Mouse (Mus musculus) testis, adult 2 months (tissue): ENCODE measurements around the gene Vav1. TPM values are rescaled to one million over a fixed set of nuclear protein-coding genes. Genes with fewer than 3 reads are reported as not detected.

Experiments
- H3K27ac ChIP-seq: fragments of 200-500 bp; 2 replicates; pipeline ENCODE4 v1.5.1; 2012; ENCODE audit warnings: low read depth, low read length; ENCODE audit not compliant: control insufficient read depth, insufficient read depth
- H3K27me3 ChIP-seq: fragments of 200-500 bp; 2 replicates; pipeline ENCODE4 v1.6.1; 2012; ENCODE audit warnings: mild to moderate bottlenecking, low read length, moderate library complexity; ENCODE audit not compliant: control insufficient read depth, insufficient read depth
- H3K36me3 ChIP-seq: fragments of 200-500 bp; 2 replicates; pipeline ENCODE4 v1.6.1; 2012; ENCODE audit warnings: mild to moderate bottlenecking, low read length; ENCODE audit not compliant: control insufficient read depth, insufficient read depth
- H3K4me1 ChIP-seq: fragments of 200-500 bp; 2 replicates; pipeline ENCODE4 v1.6.1; 2012; ENCODE audit warnings: low read length; ENCODE audit not compliant: control insufficient read depth, insufficient read depth
- H3K4me3 ChIP-seq: fragments of 200-500 bp; 2 replicates; pipeline ENCODE4 v1.5.1; 2012; ENCODE audit warnings: low read depth, mild to moderate bottlenecking, low read length, moderate library complexity, mixed read lengths; ENCODE audit not compliant: control insufficient read depth
- CTCF ChIP-seq: fragments of 200-500 bp; IDR thresholded peaks from 2 replicates; pipeline ENCODE4 v1.5.1; 2012; ENCODE audit warnings: low read depth, mild to moderate bottlenecking, inconsistent platforms, low read length, moderate library complexity; ENCODE audit not compliant: control insufficient read depth, insufficient read depth, insufficient replicate concordance
- POLR2A ChIP-seq: fragments of 200-500 bp; IDR thresholded peaks from 2 replicates; pipeline ENCODE4 v1.6.1; 2012; ENCODE audit warnings: low read depth, mild to moderate bottlenecking, inconsistent platforms, low read length, moderate library complexity; ENCODE audit not compliant: control insufficient read depth
- polyA plus RNA-seq: library from polyadenylated mRNA; depleted of rRNA; stranded (reverse); fragments of >200 nt; gene quantifications from 2 replicates; pipeline ENCODE4 v1.2.3, GENCODE M21; 2012

The Vav1 gene
- polyA plus RNA-seq, 1 experiment, result 8.4 TPM

GRCm38 (mm10) chr17:57256921-57257485 lies 21.9 kb upstream of the Vav1 start:
- Histone ChIP-seq H3K36me3 (no peaks in the 10 kb centered on the region), H3K27me3 (no peaks in the 10 kb centered on the region), H3K27ac (no peak overlapping the region), H3K4me1 (peaks cover 3% of the 10 kb centered on the region), H3K4me3 (no peak overlapping the region)
- TF ChIP-seq POLR2A (no peak), CTCF (no peak)

GRCm38 (mm10) chr17:57258191-57258590 lies 20.7 kb upstream of the Vav1 start:
- no peak overlapping the region for H3K4me3 ChIP-seq
- H3K4me1 ChIP-seq, result peaks cover 8% of the 10 kb centered on the region
- H3K27me3 ChIP-seq, result no peaks in the 10 kb centered on the region
- no peak overlapping the region for H3K27ac ChIP-seq
- H3K36me3 ChIP-seq, result no peaks in the 10 kb centered on the region
- no peak for TF ChIP-seq POLR2A

- TF ChIP-seq POLR2A (no peak), CTCF (no peak)
- Histone ChIP-seq H3K4me3 (no peak overlapping the region), H3K27me3 (no peaks in the 10 kb centered on the region), H3K27ac (no peak overlapping the region), H3K4me1 (peaks cover 8% of the 10 kb centered on the region), H3K36me3 (no peaks in the 10 kb centered on the region)
Observed at GRCm38 (mm10) chr17:57259742-57260141, 19.2 kb upstream of the Vav1 start.

GRCm38 (mm10) chr17:57260351-57260750 lies 18.5 kb upstream of the Vav1 start:
- H3K36me3 ChIP-seq, result no peaks in the 10 kb centered on the region

GRCm38 (mm10) chr17:57261286-57261685 lies 17.6 kb upstream of the Vav1 start:
- TF ChIP-seq POLR2A (no peak), CTCF (no peak)
- Histone ChIP-seq H3K27me3 (no peaks in the 10 kb centered on the region), H3K4me1 (peaks cover 10% of the 10 kb centered on the region), H3K4me3 (no peak overlapping the region), H3K27ac (no peak overlapping the region), H3K36me3 (no peaks in the 10 kb centered on the region)

More at GRCm38 (mm10) chr17:57260351-57260750, 18.5 kb upstream of the Vav1 start:
- Histone ChIP-seq H3K4me3 (no peak overlapping the region), H3K27me3 (no peaks in the 10 kb centered on the region), H3K4me1 (peaks cover 8% of the 10 kb centered on the region), H3K27ac (no peak overlapping the region)
- TF ChIP-seq CTCF (no peak), POLR2A (no peak)

- TF ChIP-seq CTCF, result no peak
- TF ChIP-seq POLR2A, result no peak
- Histone ChIP-seq H3K27me3 (no peaks in the 10 kb centered on the region), H3K36me3 (no peaks in the 10 kb centered on the region), H3K4me3 (no peak overlapping the region), H3K27ac (no peak overlapping the region), H3K4me1 (peaks cover 10% of the 10 kb centered on the region)
Observed at GRCm38 (mm10) chr17:57261796-57262195, 17.1 kb upstream of the Vav1 start.

GRCm38 (mm10) chr17:57262901-57263550 lies 15.9 kb upstream of the Vav1 start:
- TF ChIP-seq POLR2A (no peak), CTCF (no peak)
- no peaks in the 10 kb centered on the region for H3K27me3 ChIP-seq
- no peaks in the 10 kb centered on the region for H3K36me3 ChIP-seq

GRCm38 (mm10) chr17:57264164-57264563 lies 14.7 kb upstream of the Vav1 start:
- H3K4me3 ChIP-seq, result no peak overlapping the region
- no peak overlapping the region for H3K27ac ChIP-seq
- no peaks in the 10 kb centered on the region for H3K27me3 ChIP-seq
- H3K36me3 ChIP-seq, result no peaks in the 10 kb centered on the region
- peaks cover 10% of the 10 kb centered on the region for H3K4me1 ChIP-seq
- TF ChIP-seq POLR2A, result no peak
- TF ChIP-seq CTCF, result no peak

More at GRCm38 (mm10) chr17:57262901-57263550, 15.9 kb upstream of the Vav1 start:
- Histone ChIP-seq H3K4me1 (peaks cover 10% of the 10 kb centered on the region), H3K27ac (no peak overlapping the region), H3K4me3 (no peak overlapping the region)
